Mouse (Mus musculus) megakaryocyte progenitor cell, adult 5-6 weeks (primary cell): Measurements from ENCODE around the gene Prox1. TPM values are rescaled to one million over a fixed set of nuclear protein-coding genes. Genes with fewer than 3 reads are reported as not detected.

ENCODE experiments used
- ATAC-seq: replicated peaks from 2 replicates; pipeline ENCODE4 v1.8.0; 2016; ENCODE audit warnings: mild to moderate bottlenecking, moderate TSS enrichment, inconsistent platforms; ENCODE audit not compliant: poor library complexity
- total RNA-seq, 2 experiments: library from RNA; stranded (forward) in 1 of 2; stranded (reverse) in 1 of 2; fragments of 157-497, 149-512 nt in 1 of 2; fragments of 200-1000 nt in 1 of 2; gene quantifications; 2 replicates each; pipeline versions ENCODE4 v1.2.3 to v1.2.4; 2015 to 2017

The Prox1 gene
- total RNA-seq, 2 experiments from 2014 or later = not detected

- 0 out of 2 replicates have a peak, but pooled peaks have one; percentile 15 for ATAC-seq
Observed at GRCm38 (mm10) chr1:190174231-190174630, 3.7 kb upstream of the Prox1 start.

DNA sequence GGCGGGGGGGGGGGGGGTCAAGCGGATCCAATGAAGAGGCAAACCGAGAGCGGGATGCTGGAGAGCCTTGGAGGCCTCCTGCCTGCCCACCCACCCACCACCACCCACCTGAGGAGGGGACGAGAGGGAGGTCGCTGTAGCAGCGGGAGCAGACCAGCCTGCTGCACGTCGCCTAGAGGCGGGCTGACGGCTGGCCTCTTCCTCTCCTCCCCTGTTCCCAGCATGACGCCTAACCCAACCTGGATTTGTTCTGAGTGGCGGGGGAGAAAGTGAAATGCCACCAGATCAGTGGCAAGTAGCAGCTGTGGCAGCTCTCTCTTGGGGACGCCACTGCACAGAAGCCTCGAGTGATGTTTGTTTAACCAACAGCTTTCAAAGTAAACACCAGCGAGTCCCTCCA is 3.1 kb upstream of the Prox1 start:
- ATAC-seq = no peak

GRCm38 (mm10) chr1:190172979-190173461 is 2.5 kb upstream of the Prox1 start:
- ATAC-seq = no peak

- no peak for ATAC-seq
Observed at GRCm38 (mm10) chr1:190172311-190172978, 1.9 kb upstream of the Prox1 start.

DNA sequence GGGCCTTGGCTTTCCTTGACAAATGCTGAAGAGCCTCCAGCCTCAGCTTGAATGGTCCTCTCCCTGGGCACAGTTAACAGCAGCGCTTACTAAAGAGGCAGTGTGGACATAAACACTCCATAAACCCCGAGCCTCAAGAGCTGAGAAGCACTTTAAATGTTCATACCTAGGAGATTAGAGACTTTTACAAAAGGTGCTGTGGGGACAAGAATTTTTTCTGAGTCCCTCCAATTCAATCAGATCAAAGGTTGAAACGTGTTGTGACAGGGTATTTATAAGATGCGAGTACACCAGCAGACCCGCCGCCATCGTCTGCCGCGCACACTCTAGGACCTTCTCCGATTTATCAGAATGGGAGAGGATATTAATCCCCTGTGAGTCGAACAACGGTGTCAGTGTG is 1.2 kb upstream of the Prox1 start:
- ATAC-seq = no peak

DNA sequence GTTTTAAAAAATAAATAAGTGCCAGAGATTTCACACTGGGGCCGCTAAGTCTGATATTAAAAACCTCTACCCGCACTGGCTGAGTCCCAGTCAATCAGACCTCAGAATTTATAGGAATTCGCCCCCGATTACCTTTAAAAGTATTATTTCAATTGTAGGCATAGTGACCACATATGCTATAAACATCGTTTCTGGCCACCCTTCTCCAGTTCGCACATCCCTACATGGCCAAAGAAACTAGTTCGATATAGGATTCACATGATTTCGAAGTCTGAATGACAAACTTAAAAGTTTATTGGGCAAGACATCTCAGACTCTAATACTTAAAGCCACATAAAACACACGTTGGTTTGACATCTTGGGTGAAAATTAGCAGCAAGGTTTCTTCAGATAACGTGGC is 827 bp upstream of the Prox1 start:
- ATAC-seq = no peak

DNA sequence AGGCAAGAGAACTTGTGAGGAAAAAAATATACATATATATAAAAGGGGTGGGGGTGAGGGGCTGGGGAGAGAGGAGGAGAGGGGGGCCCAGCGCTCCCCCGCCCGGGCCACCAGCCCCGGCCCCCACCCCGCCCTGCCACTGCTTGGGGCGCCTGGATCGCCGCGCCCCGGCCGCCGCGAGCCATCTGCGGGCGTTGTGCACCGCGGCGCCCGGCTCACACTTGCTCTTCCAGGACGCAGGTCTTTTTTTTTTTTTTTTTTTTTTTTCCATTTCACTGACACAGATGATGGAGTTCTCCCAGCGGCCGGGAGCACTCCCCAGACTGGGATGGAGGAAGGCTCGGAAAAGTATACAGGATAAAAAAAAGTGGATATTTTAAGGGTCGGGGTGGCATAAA is 304 bp upstream of the Prox1 start:
- no peak for ATAC-seq

DNA sequence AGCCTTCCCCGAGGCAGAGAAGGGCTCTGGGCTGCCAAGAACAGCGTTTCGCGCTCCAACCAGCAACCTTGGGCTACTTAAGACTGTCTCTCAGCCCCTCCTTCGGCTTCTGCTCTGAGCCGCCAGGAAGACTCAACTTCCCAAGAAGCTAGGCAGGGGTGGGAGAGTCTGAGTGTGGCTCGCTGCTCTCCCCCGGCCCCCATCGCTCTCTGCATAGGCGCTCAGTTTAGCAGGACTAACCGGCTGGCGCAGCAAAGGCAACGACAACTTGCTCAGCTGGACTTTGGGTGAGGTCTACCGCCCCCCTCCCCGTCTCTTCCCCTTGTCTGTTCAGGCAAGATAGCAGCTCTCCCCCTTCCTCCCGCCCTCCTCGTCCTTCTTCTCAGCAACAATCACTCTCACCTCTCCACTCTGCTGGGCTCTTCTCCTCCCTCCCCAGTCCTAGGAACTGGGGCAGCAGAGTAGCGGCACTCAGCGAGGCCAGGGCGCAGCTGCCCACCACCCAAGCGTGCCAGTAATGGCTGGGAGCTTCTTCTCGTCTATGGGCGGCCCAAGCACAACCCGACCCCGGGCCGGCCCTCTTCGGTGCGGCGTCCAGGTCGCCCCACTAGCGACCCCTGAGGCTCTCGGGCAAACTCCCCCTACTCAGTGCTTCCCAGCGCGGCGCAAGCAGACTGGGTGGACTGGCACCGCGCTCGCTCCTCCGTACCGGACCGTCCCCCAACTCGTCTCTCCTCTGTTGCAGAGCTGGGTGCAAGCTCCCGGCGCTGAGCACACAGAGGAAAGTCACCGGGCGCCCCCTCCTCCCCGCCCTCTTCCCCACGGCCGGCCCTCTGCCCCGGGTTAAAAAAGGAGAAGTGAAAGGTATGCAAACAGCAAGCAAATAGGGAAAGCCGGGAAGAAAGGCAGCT is 1.5 kb downstream of the Prox1 start:
- peak; percentile 42 for ATAC-seq

DNA sequence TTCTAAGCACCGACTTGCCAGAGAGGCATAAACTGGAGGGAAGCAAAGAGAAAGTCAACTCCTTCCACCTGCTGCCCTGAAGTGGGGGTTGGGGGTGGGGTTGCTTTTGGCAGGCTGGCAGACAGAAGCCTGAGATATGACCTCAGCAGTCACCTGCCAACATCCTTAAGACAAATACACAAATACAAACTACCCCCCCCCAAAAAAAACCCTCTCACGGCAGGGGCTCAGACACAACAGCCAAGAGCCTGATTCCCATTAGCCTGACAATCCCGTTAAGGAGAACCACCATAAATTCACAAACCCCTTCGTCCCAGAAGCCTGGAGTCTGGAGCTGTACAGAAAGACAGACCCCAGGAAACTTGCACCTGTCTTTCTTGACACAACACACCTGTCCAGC is 2.4 kb downstream of the Prox1 start:
- ATAC-seq = no peak

- ATAC-seq = no peak
Observed at GRCm38 (mm10) chr1:190167609-190168008, 2.9 kb downstream of the Prox1 start.

DNA sequence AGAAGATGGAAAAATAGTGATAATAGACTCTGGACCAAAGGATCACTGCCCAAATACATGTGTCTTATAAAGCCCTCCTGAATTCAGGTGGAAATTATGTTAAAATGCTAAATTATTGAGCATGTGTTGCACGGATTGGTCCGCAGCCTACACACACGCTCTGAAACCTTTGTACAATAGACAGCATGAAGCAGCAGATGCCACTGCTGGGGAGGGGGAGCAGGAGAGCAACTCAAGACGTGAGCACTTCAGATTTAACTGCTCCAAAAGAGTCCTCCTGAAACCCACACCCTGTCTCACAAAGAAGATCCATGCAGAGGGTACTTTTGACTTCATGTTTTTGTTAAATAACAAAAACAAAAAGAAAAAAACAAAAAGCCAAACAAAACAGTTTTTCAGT is 5.0 kb downstream of the Prox1 start:
- ATAC-seq = no peak

DNA sequence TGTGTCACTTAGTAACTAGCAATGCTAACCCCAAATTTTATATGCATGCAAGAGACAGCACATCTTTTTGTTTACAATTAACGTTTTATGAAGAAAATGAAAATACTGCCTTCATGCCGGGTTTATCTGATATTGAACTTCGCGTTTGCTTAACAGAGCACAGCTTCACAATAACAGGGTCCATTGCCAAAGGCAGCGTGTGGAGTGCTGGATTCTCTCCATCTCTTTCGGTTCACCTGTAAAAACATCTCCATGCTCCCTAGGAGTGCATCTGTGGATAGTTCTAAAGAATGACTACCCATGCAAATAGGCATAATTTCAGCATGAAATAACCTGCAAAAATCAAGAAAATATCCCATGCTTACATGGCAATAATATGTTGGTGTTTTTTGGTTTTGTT is 7.0 kb downstream of the Prox1 start:
- ATAC-seq = no peak

DNA sequence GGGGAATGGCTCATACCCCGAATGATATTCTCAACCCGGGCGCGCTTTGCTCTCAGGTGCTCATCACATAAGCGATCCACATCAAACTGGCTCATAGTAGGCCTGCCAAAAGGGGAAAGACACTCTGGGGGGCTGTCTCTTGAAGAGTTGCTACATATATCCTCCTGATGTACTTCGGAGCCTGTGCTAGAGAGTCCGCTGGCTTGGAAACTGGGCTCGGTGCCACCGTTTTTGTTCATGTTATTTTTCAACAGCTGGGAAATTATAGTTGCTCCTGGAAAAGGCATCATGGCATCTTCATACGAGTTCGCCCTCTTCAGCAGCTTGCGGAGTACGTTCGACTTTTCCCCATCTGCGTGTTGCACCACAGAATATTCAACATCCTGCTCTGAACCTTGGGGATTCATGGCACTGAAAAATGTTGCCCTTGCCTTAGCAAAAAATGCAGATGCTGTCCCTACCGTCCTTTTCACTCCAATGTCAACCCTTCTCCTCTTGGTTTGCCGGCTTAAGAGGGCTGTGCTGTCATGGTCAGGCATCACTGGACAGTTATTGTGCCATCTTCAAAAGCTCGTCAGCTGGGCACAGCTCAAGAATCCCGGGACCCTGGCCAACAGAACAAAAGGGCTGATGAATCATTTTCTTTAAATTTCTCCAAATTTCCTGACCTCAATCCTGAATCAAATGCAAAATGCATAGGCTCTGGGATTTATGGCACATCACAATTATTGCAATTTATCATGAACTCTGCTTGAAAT is 8.6 kb downstream of the Prox1 start:
- no peak for ATAC-seq

- no peak for ATAC-seq
Observed at GRCm38 (mm10) chr1:190161288-190161687, 9.2 kb downstream of the Prox1 start.

DNA sequence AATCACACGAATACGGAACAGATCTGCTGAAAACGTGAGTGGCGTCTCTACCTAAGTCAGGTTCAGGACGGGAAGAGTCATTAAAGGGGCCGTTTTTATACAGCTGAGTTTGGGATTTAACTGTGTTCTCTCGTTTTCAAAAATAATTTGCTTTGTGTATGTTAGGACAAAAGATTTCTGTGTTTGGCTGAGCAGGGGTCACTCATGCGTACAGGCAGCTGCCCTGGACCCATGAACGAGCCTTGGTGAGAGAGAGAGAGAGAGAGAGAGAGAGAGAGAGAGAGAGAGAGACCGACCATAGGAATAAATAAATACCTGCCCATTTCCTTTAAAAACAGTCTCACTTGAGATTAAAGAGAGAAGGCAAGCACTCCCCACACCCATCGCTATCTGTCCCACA is 11.1 kb downstream of the Prox1 start:
- ATAC-seq = no peak

DNA sequence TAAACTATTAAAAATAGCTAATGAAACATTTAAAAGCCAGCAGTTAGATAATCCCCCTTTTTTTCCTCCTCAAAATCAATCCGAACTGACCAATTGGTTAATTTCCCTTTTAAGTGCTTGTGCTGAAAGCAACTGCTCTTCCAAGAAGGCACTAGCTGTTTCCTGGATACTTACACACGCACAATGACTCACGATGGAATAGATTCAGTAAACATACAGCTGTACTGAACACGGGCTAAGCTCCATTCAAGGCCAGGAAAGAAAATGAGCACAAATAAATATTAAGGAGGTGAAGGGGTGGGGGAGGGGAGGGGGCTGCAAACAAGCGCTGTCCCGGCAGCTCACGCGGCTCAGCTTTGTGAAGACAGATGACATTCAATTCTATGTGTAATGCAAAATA is 14.8 kb downstream of the Prox1 start:
- ATAC-seq = no peak

- ATAC-seq = no peak
Observed at GRCm38 (mm10) chr1:190155021-190155420, 15.5 kb downstream of the Prox1 start.

- no peak for ATAC-seq
Observed at GRCm38 (mm10) chr1:190154292-190154691, 16.2 kb downstream of the Prox1 start.

DNA sequence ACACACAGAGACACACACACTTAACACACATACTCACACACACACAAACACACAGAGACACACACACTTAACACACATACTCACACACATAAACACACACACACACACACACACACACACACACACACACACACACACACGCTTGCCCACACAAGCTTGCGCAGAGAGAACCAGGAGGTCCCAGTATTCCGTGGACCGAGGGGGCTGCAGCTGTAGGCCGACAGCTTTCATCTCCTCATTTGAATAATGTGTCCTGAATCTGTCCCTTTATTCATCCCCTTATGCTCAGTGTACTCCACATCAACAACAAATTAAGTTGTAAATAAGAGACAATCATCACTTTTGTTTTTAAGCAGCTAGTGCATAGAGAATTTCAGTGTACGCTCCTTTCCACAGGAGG is 17.9 kb downstream of the Prox1 start:
- ATAC-seq = no peak

DNA sequence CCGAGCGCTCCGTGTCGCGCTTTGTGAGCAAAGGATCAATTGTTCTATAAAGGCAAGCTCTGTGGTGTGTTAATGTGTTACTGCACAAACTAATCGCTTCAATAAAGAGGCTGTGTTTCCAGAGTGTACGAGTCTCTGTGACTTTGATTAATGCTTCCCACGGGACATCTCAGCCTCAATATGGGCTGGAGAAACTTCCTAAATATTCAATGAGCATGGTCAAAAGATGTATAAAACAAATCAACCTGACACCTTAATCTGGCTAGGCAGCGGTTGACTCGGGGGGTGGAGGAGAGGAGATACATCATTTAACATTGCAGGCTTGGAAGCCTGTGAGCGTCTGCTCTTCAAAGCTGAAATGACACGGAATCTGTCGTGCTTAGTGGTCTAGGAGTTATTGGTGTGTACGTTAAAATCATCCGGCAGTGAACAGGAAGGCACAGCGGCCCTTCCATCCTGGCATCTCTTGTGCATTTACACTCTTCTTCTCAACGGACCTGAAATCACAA is 21.2 kb downstream of the Prox1 start:
- no peak for ATAC-seq

GRCm38 (mm10) chr1:190148661-190149232 is 21.8 kb downstream of the Prox1 start:
- no peak for ATAC-seq
